Mouse (Mus musculus) hindlimb bud, embryonic 11.5 days (tissue): ENCODE measurements at regions not wholly inside any gene's neighbourhood (a gene's known extent, or its start where the extent isn't known, plus 50 kb on each side); places are given as distances from the start of the nearest gene placed in this dataset.

Experiments used
- DNase-seq: peaks from one replicate; pipeline ENCODE4 v3.0.0-alpha.2; 2012; ENCODE audit warnings: low read depth, low spot score; ENCODE audit errors: extremely low spot score

DNA sequence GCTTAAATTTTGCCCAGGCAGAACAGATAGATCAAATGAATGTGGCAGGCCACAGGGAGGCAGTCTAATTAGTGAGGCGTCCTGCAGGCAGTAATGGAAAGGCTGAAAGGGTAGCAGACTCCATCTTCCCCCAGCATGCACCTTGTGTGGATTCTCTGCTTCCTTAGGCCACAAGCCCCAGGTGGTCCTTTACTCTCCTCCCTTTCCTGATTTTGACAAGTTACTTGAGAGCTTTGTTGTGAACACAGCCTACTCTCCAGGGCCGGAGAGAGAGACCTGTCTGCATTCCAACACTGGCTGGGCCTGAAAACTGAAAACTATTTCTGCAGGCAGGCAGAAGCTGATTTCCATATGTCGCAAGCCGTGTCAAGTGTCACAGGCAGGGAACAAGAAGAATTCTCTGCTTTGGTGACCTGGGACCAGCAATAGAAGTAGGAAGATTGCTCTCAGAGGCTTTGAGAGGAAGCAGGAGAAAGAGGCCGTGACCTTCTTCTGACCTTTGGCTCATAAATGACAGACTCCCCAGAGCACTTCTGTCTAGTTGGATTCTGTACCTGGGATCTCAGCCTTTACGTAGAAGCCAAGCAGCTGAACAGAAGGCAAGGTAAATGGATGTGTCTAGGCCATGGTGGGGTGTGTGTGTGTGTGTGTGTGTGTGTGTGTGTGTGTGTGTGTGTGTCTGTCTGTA is 619.2 kb upstream of the Cdh5 start:
- peak; percentile 47 for DNase-seq

DNA sequence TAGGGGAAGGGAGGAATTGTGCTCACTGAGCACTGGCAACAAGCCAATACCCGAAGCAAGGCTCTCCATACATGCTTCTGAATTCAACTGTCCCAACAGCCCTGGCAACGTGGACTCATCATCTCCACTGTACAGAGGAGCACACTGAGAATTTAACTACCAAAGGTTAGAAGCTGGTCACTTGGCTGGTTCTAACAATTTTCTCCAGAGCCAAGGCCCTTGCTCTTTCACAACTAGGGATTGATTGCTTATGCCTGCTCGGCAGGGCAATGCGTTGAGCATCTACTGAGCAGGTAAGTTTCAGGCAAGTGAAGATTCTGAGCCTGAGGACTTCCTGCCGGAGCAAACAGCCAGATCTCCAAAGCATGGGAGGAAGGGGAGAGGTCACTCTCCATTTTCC is 616.0 kb upstream of the Cdh5 start:
- no peak for DNase-seq

DNA sequence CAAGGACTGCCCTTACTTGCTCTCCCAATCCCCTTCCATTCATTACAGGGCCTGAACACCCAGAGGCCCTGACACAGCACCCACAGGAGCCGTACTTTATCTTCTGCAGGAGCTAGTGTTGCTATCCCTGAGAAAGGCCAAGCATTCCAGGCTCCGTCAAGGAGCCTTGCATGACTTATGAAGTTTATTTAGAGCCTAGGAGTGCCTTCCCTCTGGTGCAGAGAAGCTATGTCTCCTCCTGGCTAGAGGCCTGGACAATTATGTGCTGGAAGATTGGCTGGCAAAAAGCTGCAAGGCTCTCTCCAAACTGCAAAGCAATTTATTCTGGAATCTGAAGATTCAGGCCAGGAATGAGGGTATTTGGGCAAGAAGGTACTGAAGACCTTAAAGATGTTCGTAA is 612.0 kb upstream of the Cdh5 start:
- DNase-seq = no peak

DNA sequence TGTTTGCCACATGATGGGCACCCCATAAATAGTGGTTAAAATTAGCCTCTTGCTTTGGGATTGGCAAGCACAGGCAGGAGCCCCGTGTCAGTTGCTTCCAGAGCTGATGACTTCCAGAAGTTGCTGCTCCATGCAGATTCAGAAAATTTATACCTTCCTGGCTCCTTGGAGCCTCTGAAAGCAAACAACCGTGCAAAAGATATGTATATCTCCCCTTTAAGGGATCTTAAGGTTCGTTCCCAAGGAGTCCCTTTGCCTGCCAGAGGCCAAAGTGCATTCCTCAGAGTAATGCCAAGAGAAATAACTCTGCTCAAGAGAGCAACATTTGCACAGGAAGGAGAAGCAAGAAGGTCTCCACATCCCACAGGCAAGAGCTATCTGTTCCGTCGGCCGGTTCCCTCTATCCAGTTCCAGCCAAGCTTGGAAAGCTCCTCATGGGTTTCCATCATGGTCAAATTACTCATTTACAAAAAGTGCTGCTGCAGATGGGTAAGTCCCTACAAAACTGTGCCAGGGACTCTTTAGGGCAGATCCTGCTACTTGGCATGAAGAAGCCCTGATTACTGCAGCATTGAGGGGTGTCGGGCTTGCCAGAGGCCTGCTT is 608.4 kb upstream of the Cdh5 start:
- no peak for DNase-seq

DNA sequence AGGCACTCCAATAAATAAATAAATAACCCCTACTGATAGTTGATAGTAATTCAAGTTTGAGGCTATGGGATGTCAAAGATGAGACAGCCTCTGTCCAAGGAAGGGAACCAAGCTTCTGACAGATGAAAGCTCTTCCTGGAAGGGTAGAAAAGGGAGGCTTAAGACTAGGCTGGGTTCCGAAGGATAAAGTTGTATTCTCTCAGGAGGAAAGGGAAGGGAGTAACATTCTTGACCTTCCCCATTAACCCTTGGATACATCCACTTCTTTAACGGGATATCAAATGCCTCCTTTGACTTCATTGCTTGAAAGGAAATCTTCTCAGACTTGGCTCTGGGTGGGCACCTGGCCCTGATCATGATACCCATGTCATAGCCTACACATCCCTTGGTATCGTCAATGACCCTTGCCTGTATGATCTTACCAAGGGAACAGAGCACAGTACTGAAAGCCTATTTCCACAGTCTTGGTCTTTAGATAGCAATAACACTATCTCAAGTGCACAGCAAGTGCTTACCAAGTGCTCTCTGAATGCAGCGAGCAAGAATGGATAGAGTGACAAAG is 607.4 kb upstream of the Cdh5 start:
- DNase-seq = no peak

DNA sequence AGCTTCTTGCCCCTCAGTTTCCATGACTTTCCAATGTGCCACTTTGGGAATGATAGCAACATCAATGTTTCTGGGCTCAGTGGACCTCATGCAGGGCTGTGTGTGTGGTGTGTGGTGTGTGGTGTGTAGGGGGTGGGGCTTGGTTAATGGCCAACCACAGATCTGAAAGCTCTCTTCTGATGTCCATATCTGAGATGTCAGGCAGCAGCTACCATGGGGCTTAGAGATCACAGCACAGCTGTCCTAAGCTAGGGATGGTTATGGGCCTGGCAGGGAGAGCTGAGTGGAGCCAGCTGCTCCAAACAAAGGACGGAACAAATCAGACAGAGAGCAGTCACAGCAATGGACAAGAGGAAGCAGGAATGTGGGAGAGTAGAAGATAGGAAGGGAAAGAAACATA is 606.8 kb upstream of the Cdh5 start:
- DNase-seq = no peak

DNA sequence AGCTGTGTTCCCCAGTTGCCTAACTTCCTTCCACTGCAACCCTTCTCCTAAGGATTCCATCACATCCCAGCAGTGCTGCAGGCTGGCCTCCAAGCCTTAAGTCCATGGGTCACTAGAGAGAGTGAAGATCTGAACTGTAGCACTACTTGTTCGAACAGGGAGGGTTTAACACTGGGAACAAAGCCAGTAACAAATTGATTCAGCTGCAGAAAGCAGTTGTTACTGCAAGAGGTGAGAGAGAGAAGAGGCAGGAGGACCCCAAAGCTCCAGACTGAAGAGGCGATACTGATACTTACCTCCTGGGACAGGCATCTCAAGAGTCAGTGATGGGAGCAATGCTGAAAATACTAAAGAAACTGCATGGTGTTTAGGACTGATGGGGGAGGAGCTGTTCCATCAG is 600.1 kb upstream of the Cdh5 start:
- DNase-seq = no peak

DNA sequence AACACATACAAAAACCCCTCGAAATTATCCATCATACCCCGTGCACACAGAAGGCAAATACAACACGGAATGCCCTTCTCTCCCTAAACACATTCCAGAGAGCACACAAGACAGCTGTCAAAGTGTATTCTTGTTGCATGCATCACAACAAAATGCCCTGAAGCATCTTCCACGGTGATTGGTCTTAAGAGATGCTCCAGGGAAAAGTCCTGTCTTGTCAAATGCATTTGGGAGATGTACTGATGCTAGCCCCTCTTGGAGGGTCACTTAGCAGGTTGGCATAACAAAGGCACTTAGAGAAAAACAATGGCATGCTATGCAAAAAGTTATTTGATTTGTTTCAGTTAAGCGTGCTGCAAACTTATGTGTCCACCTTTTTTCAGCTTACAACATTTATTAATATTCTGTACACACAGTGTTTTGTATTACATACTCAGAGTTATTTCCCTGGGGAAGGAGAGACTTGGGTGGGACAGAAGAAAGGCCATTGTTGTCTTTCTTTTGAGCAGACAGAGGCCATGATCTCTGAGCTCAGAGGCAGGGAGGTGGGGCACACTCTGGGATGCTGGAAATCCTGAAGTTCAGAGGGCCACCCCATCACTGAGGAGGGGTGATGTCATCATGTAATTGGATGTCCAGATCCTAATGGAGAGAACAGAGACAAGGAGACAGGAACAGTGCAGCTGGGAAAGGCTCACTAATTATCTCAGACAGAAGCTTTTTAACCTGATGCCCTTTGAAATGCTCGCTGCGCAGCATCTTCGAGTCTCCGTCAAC is 598.2 kb upstream of the Cdh5 start:
- no peak for DNase-seq

DNA sequence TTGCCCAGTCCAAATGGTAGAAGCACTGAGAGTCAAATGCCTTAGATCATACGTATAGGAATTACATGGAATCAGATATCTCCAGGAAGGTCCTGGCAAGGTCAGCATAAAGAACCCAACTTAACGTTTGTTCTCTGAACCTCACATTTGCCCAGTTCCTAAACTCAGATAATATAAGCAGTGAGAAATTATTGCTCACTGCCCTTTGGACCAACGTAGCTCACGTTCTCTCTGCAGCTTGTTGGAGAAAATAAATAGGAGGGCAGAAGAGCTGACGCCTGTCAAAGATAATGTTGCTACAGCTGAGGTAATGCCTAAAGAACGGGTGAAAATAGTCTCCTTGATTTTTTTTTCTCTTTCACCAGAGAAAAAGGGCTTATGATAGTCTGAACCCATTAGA is 595.1 kb upstream of the Cdh5 start:
- no peak for DNase-seq

DNA sequence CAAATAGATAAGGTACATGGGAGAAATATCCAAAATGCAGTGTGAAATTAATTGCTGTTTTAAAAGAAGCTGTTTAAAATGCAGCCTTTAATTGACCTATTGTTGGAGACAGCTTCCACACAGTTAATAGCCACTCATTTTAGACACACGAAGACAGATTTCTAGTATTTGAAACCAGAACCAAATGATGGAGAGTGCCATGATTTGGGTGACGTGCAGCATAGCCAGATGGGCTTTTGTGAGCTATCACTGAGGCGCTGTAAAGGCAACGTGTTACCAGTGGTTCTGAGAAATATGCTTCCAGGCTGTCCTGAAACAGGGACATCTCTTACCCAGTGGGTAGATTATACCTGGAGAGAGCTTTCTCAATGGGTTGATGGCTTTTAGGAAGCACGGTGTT is 594.4 kb upstream of the Cdh5 start:
- DNase-seq = no peak

DNA sequence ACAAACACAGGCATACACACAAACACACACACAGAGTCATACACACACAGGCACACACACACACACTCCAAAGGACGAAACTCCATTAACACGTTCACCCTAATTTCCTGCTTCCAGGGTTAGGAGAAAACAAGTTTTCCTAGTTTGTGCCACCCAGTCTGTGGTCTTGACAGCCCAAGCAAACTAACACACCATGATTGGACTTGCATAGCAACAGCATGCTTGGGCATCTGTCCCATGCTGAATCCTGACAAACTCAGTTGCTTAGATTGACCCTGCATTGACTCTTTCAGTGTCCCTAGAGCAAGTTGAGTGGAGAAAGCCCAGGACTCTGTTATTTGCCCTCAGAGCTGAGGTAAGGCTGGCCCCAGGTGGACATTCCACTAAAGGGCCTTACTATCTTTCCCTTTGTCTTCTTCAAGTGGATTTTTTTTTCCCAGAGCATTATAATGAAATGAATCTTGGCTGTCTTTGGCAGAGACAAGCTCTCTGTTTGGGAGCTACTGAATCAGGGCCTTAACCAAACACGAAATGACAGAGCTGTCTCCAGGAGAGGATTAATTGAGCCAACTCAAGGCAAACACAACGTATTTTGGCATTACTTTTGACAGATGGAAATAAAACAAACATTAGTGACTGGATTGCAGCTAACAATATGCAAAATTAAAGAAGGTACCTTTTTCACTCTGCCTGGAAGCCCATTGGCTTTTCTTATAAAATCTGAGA is 581.1 kb upstream of the Cdh5 start:
- DNase-seq = no peak

DNA sequence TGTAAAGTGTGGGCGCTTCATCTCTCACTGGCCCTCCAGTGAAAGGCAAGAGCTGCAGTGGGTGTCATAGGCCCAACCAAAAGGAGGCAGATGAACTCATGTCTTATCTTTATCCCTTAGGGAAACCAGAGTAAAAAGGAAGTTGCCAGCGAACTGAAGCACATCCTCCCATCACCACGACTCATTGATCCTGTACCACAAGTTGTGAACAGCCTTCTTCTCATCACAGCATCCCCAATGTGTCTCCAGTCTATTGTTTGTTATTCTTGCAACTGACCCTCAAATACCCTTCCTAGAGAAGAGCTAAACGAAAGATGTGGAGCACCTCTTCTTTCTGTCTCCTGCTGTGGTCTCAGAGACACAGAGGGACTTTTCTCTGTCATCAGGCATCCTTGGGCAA is 570.5 kb upstream of the Cdh5 start:
- DNase-seq = no peak

DNA sequence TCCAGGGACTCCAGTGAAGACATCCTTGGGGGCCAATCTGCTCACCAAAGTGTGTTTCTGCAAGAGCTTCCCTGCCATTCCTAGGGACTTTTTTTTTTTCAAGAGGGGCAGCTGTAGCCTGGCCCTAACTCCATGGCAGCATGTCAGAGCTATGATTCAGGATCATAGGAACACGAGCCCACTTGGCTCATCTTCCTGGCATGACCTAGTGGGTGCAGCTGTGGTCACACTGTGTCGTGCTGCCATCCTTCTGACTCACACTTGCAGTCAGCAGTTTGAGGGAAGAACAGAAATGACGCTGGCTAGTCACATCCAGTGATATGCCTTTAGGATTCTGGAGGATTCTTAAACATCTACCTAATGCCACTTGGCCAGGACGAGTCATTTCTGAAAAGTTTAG is 566.5 kb upstream of the Cdh5 start:
- DNase-seq = no peak

DNA sequence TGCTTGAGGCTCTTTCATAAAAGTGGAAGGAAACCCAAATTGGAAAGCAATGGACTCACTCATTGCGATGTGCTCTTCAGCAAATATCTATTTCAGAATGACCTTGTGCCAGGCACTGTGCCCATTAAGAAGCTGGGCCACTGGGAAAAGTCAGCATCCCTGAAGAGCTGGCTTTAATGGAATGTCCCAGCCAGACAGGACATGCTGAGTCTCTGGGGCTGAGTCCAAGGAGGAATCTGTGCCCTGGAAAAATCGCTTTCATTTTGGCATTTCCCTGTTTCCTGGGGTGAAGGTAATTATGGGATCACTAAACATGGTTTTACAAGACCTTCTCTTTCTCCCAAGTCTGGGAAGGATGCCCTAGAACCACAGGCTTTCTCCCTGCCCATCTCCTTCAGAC is 564.6 kb upstream of the Cdh5 start:
- DNase-seq = no peak

DNA sequence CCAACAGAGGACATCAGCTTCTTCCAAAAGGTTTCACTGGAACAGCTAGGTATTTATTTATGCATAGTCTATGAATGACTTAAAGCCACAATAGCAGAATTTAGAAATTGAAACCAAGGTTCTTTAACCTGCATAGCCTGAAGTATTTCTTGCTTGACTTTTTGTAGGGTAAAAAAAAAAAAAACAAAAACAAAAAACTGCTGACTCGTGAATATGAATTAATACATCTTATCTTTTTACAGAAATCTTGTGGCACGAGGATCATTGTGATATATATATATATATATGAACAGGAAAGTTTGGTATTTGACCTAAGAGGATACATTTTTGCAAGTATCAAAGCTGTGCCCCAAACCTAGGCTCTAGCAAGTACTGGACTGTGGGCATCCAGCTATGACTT is 559.5 kb upstream of the Cdh5 start:
- no peak for DNase-seq

DNA sequence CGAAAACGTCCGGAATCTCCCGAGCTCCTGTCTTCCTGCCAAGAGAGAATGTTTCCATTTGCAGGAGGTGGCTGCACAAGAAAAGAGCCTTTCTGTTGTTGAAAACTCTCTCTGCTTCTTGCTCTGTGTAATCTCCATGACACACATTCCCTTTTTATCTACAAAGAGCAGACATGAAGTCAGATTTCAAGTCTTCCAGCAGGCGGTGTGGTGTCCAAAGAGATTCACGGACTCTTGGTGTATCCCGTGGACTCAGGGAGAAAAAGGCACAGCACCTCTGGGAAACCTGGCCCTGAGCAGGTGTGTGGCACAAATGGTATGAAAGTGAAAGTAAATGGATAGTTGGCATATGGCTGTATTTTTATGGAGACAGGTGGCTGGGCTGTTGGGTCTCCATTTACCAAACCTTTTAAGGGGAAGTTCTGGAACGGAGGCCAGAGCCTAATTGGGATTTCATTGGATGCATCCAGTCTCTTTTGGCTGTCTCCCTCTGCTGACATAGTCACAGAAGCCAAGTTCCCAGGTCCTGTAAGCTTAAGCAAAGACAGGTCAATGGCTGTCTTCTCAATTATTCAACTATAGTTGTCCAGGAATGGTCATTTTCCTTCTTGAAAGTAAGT is 549.4 kb upstream of the Cdh5 start:
- DNase-seq = no peak

DNA sequence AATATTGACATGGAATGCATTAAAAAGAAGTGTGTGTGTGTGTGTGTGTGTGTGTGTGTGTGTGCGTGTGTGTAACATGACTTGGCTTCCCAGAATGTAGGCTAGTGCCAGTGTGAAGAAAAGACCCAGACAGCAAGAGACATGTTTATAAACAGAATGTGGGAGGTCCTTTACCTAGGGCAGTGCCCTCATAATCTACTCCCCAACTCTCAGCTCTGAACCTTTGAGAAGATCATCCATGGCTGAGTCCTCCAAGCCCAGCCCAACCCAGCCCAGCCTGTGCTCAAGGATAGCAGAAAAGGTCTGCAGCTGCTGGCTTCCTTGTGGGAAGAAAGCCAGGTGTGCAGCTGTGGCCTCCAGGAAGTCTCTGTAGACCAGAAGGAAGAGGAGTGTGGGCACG is 539.8 kb upstream of the Cdh5 start:
- DNase-seq = no peak

DNA sequence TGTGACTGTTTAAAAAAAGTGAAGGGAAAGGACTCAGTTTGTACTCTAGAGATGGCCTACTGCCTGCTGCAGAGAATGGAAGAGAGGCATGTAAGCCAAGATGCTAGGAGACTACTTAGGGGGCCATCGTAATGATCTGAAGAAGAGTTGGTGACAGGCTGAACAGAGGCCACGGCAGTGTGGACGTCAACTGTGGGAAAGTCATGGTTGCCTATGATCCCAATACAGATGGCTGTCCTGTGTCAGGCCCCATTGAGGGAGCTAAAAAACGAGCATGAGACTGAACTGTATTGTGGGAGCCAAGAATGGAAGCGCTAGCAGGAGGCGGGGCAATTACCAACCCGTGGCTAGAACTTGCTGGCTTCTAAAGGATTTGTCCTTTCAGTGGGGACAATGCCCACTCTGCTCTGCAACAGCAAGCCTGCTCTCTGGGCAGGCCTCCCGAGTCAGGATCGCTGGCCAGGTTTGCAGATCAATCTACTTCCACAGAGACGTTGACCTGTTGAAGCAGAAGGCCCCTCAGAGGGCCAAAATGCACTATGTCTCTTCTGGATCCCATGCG is 530.5 kb upstream of the Cdh5 start:
- DNase-seq = no peak

DNA sequence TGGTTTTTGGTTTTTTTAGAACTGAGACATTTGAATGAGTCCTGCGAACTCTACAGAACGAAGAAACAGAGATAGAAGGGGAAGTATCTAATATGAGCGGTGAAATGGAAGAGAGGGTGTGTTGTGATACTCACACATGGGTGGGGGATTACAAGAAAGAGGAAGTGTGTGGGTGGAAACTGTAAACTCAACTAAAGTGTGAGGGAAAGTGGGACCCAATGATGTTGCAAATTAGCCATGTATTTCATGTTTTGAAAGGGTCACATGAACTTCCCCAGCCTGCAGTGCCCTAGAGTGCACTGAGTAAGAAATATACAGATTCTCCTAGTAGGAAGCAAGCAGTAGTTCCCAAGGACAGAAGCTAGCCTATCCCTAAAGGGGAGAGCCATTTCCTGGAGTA is 524.3 kb upstream of the Cdh5 start:
- no peak for DNase-seq

DNA sequence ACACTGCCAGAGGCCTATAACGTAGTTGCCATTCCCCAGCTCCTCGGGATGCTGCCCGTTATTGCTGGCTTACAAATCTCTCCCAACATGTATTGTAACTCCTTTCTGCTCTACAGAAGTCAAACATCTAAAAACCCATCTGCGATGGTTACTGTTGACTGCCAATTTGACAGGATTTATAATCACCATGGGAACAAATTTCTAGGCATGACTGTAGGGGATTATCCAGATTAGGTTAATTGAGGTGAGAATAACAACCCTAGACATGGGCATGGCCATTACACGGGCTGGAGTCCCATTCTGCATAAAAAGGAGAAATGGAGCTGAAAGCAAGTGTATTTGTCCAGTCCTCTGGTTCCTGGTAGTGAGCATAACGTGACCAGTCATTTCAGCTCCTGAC is 523.4 kb upstream of the Cdh5 start:
- no peak for DNase-seq

DNA sequence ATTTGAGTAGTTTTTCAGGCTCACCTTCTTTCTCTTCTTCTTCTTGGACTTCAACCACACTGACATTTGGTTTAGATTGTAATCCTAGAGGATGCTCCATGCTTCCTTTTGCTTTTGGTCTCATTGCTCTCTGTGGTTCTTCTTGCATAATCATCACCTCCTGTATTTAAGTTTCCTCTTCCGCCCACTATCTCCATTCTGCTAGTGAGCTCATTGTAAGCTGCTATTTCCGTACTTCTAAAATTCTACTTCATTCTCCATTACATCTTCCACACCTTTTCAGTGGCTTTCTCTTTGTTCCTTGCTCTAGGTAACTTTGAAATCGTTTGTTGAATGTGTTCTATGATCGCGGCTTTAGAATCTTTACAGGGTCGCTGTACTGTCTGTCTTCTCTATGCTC is 493.1 kb upstream of the Cdh5 start:
- no peak for DNase-seq
